Mouse (Mus musculus) kidney, postnatal 10 days (tissue): Measurements from ENCODE around the gene Nacad.

ENCODE experiments used
- DNase-seq: peaks from one replicate; pipeline ENCODE4 v3.0.0; 2021; ENCODE audit warnings: mixed read lengths

Gene Nacad

GRCm38 (mm10) chr11:6603224-6603623 is 2.6 kb downstream of the Nacad start:
- DNase-seq = no peak

DNA sequence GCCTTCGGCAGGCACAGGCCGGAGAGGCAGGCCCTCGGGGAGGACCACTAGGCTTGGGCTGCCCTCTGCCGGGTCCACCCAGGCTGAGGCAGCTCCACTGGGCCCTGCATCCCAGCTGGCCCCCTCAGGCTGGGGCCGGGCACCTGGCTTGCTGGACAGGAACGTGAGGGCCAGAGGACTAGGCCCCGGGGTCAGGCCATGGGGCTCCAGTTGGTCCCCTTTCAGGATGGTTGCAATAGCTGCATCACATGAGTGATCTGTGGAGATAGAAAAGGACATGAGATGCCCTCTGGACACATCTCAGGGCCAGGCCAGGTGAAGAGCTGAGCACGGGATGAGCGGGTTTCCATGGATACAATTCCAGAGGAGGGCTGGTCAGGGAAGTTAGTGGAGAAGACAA is 3.2 kb downstream of the Nacad start:
- DNase-seq = no peak

DNA sequence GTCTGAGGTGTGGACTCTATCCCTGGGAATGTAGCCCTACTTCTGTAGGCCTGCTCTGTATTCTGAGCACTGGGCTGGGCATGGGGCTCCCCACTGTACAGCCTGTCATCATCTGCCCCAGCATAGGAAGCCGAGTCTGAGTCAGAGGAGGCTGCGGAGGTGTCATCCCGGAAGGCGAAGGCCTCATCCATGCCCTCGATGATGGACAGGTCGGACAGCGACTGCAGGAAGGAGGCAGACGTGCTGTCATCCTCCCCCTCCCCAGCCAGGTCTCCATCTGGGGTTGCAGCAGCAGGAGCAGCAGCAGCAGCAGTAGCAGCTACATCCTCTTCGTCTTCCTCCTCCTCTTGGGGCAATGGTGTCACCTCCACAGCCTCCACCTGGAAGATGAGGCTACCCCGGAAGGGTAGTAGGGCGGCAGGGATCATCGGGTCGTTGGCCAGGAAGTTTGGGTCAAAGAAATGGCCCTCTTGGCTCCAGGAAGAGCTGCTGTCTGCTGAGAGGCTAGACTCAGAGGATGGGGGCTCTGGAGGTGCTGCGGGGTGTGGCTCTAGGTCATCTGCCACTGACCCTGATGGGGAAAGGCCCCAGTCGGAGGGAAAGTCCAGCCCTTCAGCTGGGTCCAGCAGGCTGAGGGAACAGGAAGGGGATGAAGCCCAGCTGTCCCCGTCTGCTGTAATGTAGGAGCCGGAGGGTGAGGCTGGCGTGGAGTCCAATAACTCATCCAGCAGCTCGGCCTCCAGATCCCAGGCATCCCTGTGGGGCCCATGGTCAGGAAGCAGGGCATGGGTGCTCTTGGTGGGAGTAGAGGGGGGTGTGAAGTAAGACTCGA is 4.0 kb downstream of the Nacad start:
- DNase-seq = no peak

- DNase-seq = no peak
Measured at GRCm38 (mm10) chr11:6600284-6600944, 5.4 kb downstream of the Nacad start.

DNA sequence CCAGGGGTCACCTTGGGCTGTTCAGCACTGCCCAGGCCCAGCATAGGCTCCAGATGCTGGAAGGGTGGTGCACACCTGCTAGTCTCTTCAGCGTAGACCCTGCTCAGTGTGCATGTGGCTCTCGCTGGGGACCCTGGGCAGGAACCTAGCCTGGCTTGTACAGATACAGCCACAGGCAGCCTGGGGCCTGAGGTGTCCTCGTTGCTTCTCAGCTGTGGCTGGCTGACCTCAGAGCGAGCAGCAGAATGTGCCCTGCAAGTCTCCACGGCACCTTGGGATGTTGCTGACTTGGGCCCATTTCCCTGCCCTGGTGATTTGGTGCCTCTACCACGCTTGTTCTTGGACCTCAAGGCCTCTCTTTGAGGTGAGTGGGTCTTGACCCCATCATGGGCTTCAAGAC is 6.0 kb downstream of the Nacad start:
- no peak for DNase-seq

GRCm38 (mm10) chr11:6599011-6599681 is 6.7 kb downstream of the Nacad start:
- DNase-seq = no peak

GRCm38 (mm10) chr11:6598191-6598889 is 7.5 kb downstream of the Nacad start:
- no peak for DNase-seq

- DNase-seq = no peak
Measured at GRCm38 (mm10) chr11:6597523-6597922, 8.3 kb downstream of the Nacad start.

GRCm38 (mm10) chr11:6596616-6597015 is 9.2 kb downstream of the Nacad start:
- no peak for DNase-seq

DNA sequence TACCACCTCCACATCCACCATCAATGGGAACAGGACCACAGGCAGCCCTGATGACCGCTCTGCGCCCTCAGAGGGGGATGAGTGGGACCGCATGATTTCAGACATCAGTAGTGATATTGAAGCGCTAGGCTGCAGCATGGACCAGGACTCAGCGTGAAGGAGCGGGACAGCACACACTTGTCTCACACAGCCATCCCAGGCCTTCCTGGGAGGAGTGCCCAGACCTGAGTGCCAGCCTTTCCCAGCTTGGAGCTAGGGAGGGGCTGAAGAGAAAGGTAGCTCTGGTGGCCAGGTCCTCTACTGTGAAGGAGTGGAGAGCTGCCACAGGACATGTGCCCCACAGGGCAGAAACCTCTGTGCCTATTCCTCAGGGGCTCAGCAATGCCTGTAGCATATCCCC is 9.6 kb downstream of the Nacad start:
- no peak for DNase-seq

DNA sequence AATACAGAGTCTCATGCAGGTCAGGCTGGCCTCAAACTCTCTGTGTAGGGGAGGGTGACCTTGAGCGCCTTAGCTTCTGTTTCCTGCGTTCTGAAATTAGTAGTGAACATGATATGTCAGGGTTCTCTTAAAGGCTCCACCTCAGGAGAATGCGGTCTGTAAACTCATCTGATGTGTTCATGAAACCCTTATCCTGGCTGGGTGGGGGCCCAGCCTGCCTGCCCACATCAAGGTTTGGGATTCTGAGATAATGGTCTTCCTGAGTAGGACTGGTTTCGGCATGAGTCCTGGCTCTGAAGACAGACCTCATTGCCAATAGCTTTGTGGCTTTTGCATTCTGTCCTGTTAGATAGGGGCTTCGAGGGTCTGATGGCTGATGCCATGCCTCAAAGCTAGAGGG is 10.5 kb downstream of the Nacad start:
- no peak for DNase-seq

- DNase-seq = no peak
Measured at GRCm38 (mm10) chr11:6594845-6595244, 11.0 kb downstream of the Nacad start.

GRCm38 (mm10) chr11:6593406-6593805 is 12.4 kb downstream of the Nacad start:
- DNase-seq = no peak

- no peak for DNase-seq
Measured at GRCm38 (mm10) chr11:6590933-6591675, 14.7 kb downstream of the Nacad start.

DNA sequence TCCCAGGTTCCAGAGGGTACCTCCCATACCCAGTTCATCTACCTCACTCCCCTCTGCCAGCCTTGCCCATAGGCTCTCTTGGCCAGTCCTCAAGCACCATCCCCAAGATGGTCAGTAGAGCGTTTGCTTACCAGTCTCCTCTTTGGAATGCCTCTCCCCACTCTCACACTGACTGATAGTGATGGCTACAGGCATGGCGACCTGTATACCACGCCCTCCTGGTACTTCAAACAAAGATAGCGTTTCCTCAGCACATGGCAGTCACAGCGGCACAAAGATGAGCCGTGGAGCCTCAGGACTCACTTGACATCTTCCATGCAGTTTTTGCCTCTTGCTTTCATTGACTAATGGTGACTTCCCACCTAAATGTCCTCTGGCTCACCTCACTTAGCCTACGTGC is 16.0 kb downstream of the Nacad start:
- DNase-seq = no peak

GRCm38 (mm10) chr11:6588295-6588694 is 17.6 kb downstream of the Nacad start:
- no peak for DNase-seq

DNA sequence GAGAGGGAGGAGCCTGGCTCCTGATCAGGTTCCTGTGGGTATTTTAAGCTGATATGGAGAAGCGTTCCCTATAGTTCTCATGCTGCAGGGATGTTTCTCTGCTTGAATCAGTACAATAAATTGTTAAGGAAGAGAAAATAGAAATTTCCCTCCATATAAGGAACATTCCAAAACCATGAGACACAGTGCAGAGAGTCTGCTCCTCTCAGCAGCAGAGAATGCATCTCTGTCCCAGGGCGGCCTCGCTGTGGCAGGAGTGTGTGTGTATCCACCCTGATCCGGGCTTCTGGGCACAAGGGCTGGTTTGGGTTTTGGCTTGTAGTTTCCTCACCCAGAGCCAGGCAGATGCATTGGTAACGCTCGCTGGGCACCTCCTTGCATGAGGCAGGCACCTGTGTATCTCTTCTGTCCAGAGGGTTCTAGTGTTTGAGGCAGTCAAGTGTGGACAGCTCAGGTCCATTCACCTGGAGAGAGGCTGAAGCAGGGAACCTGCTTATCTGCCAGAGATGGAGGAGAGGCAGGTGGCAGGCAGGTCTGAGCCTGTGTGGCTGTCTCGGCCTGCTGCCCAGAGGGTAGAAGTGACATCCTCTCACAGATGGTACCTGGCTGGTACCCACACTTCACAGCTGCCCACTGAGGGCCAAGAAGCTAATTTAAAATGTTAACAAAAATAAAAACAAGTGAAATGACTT is 18.5 kb downstream of the Nacad start:
- DNase-seq = no peak

DNA sequence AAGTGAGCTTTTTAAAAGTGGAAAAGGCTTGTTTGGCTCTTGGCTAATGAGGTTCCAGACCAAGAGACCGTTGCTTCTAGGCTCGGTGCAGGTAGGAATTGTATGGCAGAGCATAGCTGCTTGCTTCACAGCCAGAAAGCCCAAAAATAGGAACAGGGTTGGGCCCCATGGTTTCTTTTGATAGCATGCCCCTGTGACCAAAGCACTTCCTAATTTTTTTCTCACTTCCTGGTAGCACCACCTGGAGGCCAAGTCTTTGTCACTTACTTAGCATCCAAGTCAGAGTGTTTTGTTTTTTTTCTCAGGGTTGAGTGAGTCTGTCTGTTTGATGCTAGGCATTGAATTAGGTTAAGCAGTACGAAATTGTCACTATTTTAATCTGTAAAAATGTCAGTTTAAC is 19.2 kb downstream of the Nacad start:
- no peak for DNase-seq

- no peak for DNase-seq
Measured at GRCm38 (mm10) chr11:6585748-6586147, 20.1 kb downstream of the Nacad start.

GRCm38 (mm10) chr11:6581560-6581959 is 24.3 kb downstream of the Nacad start:
- DNase-seq = no peak

GRCm38 (mm10) chr11:6580065-6580750 is 25.6 kb downstream of the Nacad start:
- no peak for DNase-seq
